Mouse (Mus musculus): ENCODE measurements around the gene Gtse1. TPM values are rescaled to one million over a fixed set of nuclear protein-coding genes. Genes with fewer than 3 reads are reported as not detected.

The Gtse1 gene
- polyA plus RNA-seq (2011; ENCODE audit: insufficient read depth, insufficient read length, low replicate concordance, missing spikeins): 16.0 and 20.8 TPM in 2 replicates

DNA sequence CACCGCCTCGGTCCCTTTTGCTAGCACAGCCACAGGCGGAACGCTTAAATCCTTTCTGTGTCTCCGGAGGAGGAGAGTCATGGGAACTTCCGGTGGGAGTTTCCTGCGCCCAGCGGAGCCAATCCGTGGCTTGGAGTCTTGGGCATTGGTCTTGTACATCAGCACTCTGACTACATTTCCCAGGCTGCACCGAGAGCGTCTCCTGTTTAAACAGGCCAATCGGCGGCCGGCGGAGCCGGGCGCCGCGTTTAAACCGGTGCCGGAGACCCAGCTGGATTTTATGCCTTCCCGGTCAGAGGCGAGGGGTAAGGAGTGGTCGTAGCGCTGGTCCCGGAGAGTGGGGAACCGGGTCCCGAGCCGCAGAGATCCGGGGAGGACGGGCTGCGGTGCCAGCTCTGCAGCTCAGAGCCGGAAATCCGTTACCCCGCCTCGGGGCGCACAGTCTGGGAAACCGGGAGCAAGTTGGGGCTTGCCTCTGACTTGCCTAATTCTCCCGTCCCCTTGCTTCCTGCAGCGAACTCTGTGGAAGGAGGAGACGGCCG is at the start of gene Gtse1:
Gene Gtse1 (plus strand): TSS at position 256 of the 542 bp plus-strand sequence.
- under 1% methylated on average over 42 of the region's 42 CpGs for WGBS
- H3K4me1 ChIP-seq (ENCODE audit: control insufficient read depth, insufficient read depth, low read length): no peaks in the 10 kb centered on the region
- TF ChIP-seq CTCF (IDR thresholded peaks at IDR 0.05; ENCODE audit: control insufficient read depth, insufficient read depth, low read length) (no peak), POLR2A (IDR thresholded peaks at IDR 0.05; ENCODE audit: borderline replicate concordance, control insufficient read depth, low read depth, low read length) (0 out of 2 replicates have a peak, but pooled peaks have one; percentile 25)
- H3K27ac ChIP-seq (ENCODE audit: control insufficient read depth, insufficient read depth, low read depth, low read length, poor library complexity): peak within 1 kb of the TSS; percentile 42
- H3K4me3 ChIP-seq (replicated peaks; ENCODE audit: control insufficient read depth, low read depth, low read length): peak within 1 kb of the TSS; percentile 97

DNA sequence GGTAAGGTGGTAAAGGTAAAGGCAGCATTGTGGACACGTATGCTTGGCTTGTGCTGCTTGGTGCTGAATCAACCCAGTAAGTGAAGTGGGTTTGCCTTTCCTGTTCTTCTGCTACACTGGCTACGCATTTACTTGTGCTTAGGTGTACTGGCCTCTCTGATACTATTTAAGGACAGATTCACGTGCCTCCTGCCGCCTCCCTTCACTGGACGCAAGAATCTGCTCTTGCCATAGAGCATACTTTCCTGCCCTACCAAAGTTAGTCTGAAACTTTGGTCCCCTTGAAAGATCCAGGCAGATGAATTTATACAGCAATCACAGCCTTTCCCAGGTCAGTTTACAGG is 49.1 kb upstream of the Gtse1 start:
- H3K4me1 ChIP-seq (ENCODE audit: control insufficient read depth, insufficient read depth, low read length): peaks cover 2% of the 10 kb centered on the region; the same call in 1 of the 2 replicates
- WGBS: 74% methylated on average over 5 of the region's 5 CpGs
- no peak overlapping the region for H3K4me3 ChIP-seq (replicated peaks; ENCODE audit: control insufficient read depth, low read depth, low read length)
- H3K27ac ChIP-seq (ENCODE audit: control insufficient read depth, insufficient read depth, low read depth, low read length, poor library complexity): no peak overlapping the region
- no peak for TF ChIP-seq POLR2A (IDR thresholded peaks at IDR 0.05; ENCODE audit: borderline replicate concordance, control insufficient read depth, low read depth, low read length)
- TF ChIP-seq CTCF (IDR thresholded peaks at IDR 0.05; ENCODE audit: control insufficient read depth, insufficient read depth, low read length): no peak

DNA sequence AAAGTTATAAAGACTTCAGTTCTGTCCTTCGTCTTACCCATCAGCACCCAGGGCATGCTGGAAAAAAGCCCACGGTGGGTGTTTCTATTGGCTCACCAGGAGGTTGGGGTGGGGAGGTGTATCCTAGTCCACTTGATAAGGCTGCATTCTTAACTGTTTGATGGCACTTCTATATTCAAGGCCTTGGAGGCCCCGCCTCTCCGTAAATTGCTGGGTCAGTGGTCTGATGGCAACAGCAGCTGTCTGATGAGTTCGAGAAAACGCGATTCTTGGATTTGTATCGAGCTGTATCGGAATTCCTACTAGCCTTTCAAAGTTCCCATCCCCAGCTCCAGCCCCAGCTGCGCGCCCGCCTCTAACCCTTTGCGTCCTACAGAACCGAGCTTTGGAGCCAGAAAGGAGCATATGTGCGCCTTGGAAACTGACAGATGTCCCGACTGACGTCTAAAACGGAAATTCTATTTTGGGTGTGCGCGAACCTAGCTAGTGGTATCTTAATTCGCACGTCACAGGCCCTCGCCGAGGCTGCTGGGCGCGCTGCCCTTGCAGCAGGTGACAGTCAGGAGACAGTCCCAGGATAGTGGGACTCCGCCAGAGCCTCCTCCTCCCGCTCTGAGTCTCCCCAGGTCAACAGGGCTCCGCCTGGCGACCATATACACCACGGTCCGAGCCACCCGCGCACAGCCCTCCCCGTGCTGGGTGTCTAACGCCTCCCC is 48.6 kb upstream of the Gtse1 start:
- Histone ChIP-seq H3K4me3 (replicated peaks; ENCODE audit: control insufficient read depth, low read depth, low read length) (peak overlapping the region; percentile 87), H3K4me1 (ENCODE audit: control insufficient read depth, insufficient read depth, low read length) (peaks cover 2% of the 10 kb centered on the region; the same call in 1 of the 2 replicates), H3K27ac (ENCODE audit: control insufficient read depth, insufficient read depth, low read depth, low read length, poor library complexity) (peak overlapping the region; percentile 66)
- TF ChIP-seq POLR2A (IDR thresholded peaks at IDR 0.05; ENCODE audit: borderline replicate concordance, control insufficient read depth, low read depth, low read length) (no peak), CTCF (IDR thresholded peaks at IDR 0.05; ENCODE audit: control insufficient read depth, insufficient read depth, low read length) (peak; percentile 10; the same call in 1 of the 2 replicates)
- 2% methylated on average over 36 of the region's 36 CpGs for WGBS

DNA sequence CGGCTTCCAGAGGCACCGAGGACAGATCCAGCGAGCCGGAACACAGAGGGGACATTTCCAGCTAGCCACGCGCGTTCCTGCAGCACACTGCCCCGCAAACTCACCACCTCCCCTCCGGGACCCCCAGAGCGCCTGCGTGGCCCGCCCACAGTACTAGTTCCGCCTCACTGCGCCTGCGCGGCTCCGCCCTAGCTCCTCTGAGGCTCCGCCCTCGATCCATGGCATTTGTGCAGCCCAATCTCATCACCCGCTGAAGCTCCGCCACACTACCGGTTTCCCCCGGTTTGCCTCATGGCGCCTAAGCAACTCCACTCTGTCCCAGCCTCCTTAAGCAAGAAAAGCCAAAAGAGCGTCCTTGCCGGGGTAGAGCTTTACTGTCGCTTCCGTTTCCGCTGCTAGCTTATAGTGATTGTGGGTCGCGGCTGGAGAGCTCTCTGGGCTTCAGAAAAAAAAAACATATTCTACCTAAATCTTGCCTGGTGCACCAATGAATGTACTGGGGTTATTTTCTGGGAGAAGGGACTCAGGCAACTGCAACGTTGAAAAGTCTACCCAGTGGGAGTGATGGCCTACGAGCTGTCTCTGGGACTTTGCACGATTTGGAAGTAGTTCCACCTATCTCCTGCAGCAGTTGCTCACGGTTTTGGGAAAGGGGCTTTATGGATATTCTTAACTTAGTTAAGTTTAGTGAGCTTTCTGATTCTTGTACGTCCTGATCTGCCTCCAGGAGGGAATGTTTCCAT is 47.8 kb upstream of the Gtse1 start, which contains the start of gene Cdpf1:
Gene Cdpf1 (minus strand): TSS at position 163 of the 743 bp plus-strand sequence.
- no peak for TF ChIP-seq CTCF (IDR thresholded peaks at IDR 0.05; ENCODE audit: control insufficient read depth, insufficient read depth, low read length)
- peak; percentile 74; the same call in 1 of the 2 replicates for TF ChIP-seq POLR2A (IDR thresholded peaks at IDR 0.05; ENCODE audit: borderline replicate concordance, control insufficient read depth, low read depth, low read length)
- peaks cover 2% of the 10 kb centered on the region; the same call in 1 of the 2 replicates for H3K4me1 ChIP-seq (ENCODE audit: control insufficient read depth, insufficient read depth, low read length)
- WGBS: 3% methylated on average over 36 of the region's 36 CpGs

DNA sequence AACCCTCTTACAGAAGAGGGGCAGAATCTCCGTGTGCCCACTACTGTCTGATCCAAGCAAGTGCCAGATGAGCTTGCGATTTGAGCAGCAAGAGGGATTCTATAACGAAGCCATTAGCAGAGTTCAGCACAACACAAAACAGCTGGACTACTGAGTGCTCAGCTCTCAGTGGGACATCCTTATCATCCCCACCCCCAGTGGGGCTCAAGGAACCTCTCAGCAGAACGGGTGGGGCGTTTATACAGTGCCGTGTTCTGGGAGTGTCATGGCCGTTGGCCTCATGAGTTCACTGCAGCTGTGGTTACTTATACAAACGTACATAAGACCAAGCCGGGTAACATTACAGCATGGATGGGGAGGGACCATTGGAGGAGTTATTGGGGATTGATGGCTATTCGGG is 46.1 kb upstream of the Gtse1 start:
- Histone ChIP-seq H3K27ac (ENCODE audit: control insufficient read depth, insufficient read depth, low read depth, low read length, poor library complexity) (no peak overlapping the region), H3K4me1 (ENCODE audit: control insufficient read depth, insufficient read depth, low read length) (peaks cover 2% of the 10 kb centered on the region; the same call in 1 of the 2 replicates)
- 73% methylated on average over 10 of the region's 10 CpGs for WGBS

More for the DNA sequence above, 47.8 kb upstream of the Gtse1 start, which contains the start of gene Cdpf1:
- Histone ChIP-seq H3K4me3 (replicated peaks; ENCODE audit: control insufficient read depth, low read depth, low read length) (peak within 1 kb of the TSS; percentile 87), H3K27ac (ENCODE audit: control insufficient read depth, insufficient read depth, low read depth, low read length, poor library complexity) (peak within 1 kb of the TSS; percentile 66)

DNA sequence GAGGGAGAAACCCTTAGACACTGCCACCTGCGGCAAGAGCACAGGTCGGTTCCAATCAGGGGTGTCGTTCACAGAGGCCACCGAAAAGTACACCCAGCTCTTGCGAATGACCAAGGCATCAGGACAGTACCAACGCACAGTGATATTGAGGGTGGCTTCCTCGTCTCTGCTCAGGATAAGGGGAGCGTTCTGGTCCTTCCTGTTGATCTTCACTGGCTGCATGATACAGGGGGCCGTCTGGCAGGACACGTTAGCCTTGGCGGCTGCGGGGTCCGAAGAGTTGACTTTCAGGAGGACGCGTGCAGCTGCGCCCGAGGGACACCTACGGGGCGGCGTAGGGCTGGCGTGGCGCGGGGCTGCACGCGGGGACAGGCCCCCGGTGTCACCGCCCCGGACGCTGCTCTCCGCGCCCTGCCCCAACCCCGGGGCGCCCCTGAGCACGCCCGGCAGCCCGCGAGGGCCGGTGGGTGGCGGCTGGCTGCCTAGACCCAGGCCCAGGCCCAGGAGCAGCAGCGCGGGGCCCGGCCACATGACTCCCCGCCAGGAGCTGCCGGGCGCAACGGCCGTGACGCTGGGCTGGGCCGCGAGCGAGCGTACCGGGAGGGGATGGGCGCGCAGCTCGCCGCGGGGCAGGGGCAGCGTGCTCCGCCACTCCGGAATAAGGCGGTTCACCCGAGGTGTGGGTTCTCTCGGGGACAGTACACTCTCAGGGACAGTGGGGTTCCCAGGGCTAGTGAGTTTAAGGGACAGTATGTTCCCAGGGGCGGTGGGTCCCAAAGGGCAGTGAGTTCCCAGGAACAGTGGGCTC is 38.1 kb upstream of the Gtse1 start, which contains the start of gene Pkdrej:
Gene Pkdrej (minus strand): TSS at position 532 of the 808 bp plus-strand sequence.
- TF ChIP-seq POLR2A (IDR thresholded peaks at IDR 0.05; ENCODE audit: borderline replicate concordance, control insufficient read depth, low read depth, low read length) (no peak), CTCF (IDR thresholded peaks at IDR 0.05; ENCODE audit: control insufficient read depth, insufficient read depth, low read length) (no peak)
- Histone ChIP-seq H3K27ac (ENCODE audit: control insufficient read depth, insufficient read depth, low read depth, low read length, poor library complexity) (no peak within 1 kb of the TSS), H3K4me3 (replicated peaks; ENCODE audit: control insufficient read depth, low read depth, low read length) (no peak within 1 kb of the TSS), H3K4me1 (ENCODE audit: control insufficient read depth, insufficient read depth, low read length) (no peaks in the 10 kb centered on the region)
- 1% methylated on average over 65 of the region's 65 CpGs for WGBS

More for the DNA sequence above, 46.1 kb upstream of the Gtse1 start:
- no peak overlapping the region for H3K4me3 ChIP-seq (replicated peaks; ENCODE audit: control insufficient read depth, low read depth, low read length)
- TF ChIP-seq CTCF (IDR thresholded peaks at IDR 0.05; ENCODE audit: control insufficient read depth, insufficient read depth, low read length): no peak
- no peak for TF ChIP-seq POLR2A (IDR thresholded peaks at IDR 0.05; ENCODE audit: borderline replicate concordance, control insufficient read depth, low read depth, low read length)

DNA sequence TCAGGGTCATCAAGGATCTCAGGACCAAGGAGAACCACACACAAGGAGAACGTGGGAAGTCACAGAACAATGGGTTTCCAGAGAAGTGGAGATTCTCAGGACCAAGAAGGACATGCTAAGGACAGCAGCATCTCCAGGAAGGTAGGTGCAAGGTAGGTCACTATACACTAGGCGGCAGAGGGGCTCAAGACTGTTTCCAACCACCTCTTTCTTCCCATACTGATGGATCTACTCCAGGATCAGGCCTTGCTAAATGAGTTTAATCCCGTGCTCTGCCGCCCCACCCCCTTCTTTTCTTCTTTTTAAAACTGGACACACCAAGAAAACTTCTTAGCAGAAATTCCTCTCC is 37.6 kb upstream of the Gtse1 start:
- no peak overlapping the region for H3K4me3 ChIP-seq (replicated peaks; ENCODE audit: control insufficient read depth, low read depth, low read length)
- WGBS: 33% methylated on average over 4 of the region's 4 CpGs
- H3K27ac ChIP-seq (ENCODE audit: control insufficient read depth, insufficient read depth, low read depth, low read length, poor library complexity): no peak overlapping the region
- TF ChIP-seq POLR2A (IDR thresholded peaks at IDR 0.05; ENCODE audit: borderline replicate concordance, control insufficient read depth, low read depth, low read length) (no peak), CTCF (IDR thresholded peaks at IDR 0.05; ENCODE audit: control insufficient read depth, insufficient read depth, low read length) (no peak)
- no peaks in the 10 kb centered on the region for H3K4me1 ChIP-seq (ENCODE audit: control insufficient read depth, insufficient read depth, low read length)
